Mouse (Mus musculus) cerebellum, postnatal 10 days (tissue): ENCODE measurements at regions not wholly inside any gene's neighbourhood (a gene's known extent, or its start where the extent isn't known, plus 50 kb on each side); places are given as distances from the start of the nearest gene placed in this dataset.

ENCODE experiments used
- DNase-seq, 2 experiments: peaks; one replicate each; pipeline ENCODE4 v3.0.0; 2021; ENCODE audit warnings: mixed read lengths in 2 of 2

GRCm38 (mm10) chr14:81770421-81770820 lies 1786.5 kb downstream of the Olfm4 start:
- peak in 1 of 2 experiments; percentile 5 for DNase-seq

GRCm38 (mm10) chr14:81771826-81772225 lies 1787.9 kb downstream of the Olfm4 start:
- DNase-seq: peak; percentile 71 to 86

- DNase-seq: no peak
Measured at GRCm38 (mm10) chr14:81788859-81789258, 1805.0 kb downstream of the Olfm4 start.

GRCm38 (mm10) chr14:81823786-81824185 lies 1839.9 kb downstream of the Olfm4 start:
- DNase-seq: no peak

- DNase-seq: no peak
Measured at GRCm38 (mm10) chr14:81858617-81859016, 1874.7 kb downstream of the Olfm4 start.

- peak; percentile 65 to 80 for DNase-seq
Measured at GRCm38 (mm10) chr14:81870388-81870787, 1886.5 kb downstream of the Olfm4 start.
